Mouse (Mus musculus) frontal cortex, postnatal 25 days (tissue): ENCODE measurements around the gene Rbsn.

Experiments used
- DNase-seq, 2 experiments: peaks; one replicate each; pipeline ENCODE4 v3.0.0; 2022; ENCODE audit warnings: low spot score in 2 of 2

Rbsn gene

DNA sequence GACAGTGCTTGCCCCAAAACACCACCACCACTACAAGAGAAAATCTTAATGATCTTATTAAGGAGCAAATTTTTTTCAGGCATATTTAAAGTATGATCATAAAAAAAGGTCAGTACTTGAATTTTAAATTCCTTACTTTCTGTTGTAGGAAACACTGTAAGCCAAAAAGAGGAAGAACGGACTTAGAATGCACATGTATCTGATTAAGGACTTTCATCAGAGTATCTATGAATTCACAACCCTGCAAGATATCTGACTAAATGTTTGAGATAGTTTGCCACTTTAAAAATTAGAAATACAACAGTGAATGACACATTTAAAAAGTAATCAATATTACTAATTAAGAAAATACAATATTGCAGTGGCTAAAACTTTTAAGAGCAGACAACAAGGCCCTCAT lies 38.3 kb downstream of the Rbsn start:
- no peak for DNase-seq

DNA sequence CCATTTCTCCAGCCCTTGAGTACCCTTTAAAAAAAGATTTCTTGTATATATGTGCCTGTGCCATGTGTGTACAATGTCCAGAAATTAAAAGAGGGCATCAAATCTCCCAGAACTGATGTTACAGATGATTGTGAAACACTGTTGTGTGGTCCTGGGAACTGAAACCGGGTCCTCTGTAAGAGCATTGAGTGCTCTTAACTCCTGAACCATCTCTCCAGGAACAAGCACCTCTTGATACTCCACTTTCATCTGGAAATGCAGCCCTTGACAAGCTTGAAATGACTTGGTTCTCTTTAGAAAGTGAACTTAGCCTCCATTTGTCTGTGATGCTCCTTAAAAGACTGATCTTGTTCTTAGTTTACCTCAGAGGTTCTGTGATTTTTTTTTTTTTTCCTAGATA lies 52.0 kb downstream of the Rbsn start:
- no peak for DNase-seq

DNA sequence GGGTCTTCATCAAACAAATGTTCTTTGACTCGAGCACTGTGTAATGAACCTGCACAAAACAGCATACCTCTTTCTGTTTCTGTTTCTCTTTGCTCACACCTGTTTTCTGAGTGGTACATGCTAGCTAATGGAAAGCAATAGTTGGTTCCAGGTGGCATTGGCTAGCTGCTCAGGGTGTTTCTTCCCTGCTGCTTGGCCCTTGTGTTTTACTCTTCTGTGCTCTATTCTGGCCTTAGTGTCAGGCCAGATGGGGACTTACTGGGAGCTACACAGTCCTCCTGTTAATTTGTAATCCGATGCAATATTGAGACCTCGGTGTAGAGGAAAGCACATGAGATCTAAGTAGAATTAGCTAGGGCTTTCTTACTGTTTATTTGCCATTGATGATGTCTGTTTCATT lies 55.9 kb downstream of the Rbsn start:
- DNase-seq = no peak

DNA sequence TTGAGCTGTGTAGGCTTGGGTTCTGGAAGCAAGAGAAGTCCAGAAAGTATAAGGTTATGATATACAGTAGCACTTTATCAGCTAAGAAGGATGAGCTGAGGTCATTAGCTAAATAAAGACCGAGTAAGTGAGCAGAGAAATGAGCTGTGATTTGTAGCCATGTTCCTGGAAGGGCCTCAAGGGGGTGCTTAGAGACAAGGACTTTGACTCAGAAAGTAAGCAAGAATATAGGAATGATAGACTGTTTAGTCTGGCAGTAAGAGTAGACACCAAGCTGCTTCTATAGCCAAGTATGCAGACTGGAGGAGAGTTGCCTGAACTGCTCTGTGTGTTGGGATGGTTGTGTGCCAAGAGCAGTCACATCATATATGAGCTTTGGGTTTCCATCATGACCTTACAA lies 61.0 kb downstream of the Rbsn start:
- no peak for DNase-seq

DNA sequence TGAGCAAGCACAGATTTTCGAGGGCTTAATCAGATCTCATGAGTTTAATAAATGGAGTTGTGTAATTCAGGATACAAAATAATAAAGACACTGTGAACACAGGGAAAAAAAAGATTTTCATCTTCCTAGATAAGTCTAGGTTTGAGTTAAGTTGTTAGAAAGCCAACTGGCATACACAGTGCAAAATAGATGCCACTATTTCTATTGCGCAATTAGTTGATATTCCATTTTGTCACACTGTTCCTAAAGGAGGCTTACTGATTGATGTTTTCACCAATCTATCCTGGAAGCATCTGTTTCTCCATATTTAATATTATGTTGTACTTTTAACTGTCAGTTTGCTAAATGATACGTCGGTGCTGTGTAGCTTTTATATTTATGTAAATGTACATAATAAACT lies 68.8 kb downstream of the Rbsn start:
- no peak for DNase-seq
